Mouse (Mus musculus) lung, postnatal 0 days (tissue): ENCODE results near the gene Efcab1.

Experiments
- CTCF ChIP-seq: IDR thresholded peaks from 2 replicates; pipeline ENCODE4 v1.5.1; 2016; ENCODE audit warnings: antibody characterized with exemption, mild to moderate bottlenecking
- EP300 ChIP-seq: IDR thresholded peaks from 2 replicates; pipeline ENCODE4 v1.6.1; 2016; ENCODE audit warnings: antibody characterized with exemption, mild to moderate bottlenecking, control low read depth

- TF ChIP-seq EP300 = no peak
- no peak for TF ChIP-seq CTCF
Measured at GRCm38 (mm10) chr16:14939552-14939951, 33.1 kb downstream of the Efcab1 start.
